Mouse (Mus musculus) adrenal gland, adult 2 months (tissue): Measurements from ENCODE around the gene Soga1. TPM values are rescaled to one million over a fixed set of nuclear protein-coding genes. Genes with fewer than 3 reads are reported as not detected.

Source experiments
- DNase-seq: peaks from one replicate; pipeline ENCODE4 v3.0.0; 2021
- long read RNA-seq: library from polyadenylated mRNA; stranded (forward); transcript quantifications from one replicate; pipeline ENCODE4 v2.0.0, GENCODE M21; 2021
- polyA plus RNA-seq: library from polyadenylated mRNA; depleted of rRNA; stranded (reverse); fragments of >200 nt; gene quantifications from 2 replicates; pipeline ENCODE4 v1.2.3, GENCODE M21; 2012; rRNA removed
- total RNA-seq, 2 experiments: library from RNA; stranded (reverse); gene quantifications; 2 replicates each; pipeline ENCODE4 v1.2.3; 2021

The Soga1 gene
- total RNA-seq (10 to 100 TPM; 30.9 to 36.6 TPM), polyA plus RNA-seq (31.1 and 33.1 TPM in 2 replicates)
- long read RNA-seq, full-length matches to known transcripts, result 1 of 1 reads
- long read RNA-seq, partial matches to known transcripts, result 0 of 1 reads
- long read RNA-seq, other reads (novel, unspliced or antisense), result 0 of 1 reads

GRCm38 (mm10) chr2:157078793-157079700, at the start of gene Soga1:
TSS of gene Soga1 (minus strand) at chr2:157079254.
- DNase-seq, result peak; percentile 95

DNA sequence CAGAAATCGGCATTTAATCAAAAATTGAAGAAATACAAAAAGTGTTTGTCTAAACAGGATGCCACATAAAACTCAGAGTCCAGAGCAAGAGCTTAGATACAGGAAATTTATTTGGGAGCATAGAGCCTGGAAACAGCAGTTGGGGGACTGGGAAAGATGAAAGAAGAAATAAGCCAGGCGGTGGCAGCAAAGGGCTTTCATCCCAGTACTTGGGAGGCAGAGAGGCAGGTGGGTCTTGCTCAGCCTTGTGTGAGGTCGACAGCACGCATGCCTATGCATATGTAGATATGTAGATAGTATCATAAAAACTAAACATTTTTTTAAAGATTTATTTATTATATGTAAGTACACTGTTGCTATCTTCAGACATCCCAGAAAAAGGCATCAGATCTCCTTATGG, 49.0 kb upstream of the Soga1 start:
- no peak for DNase-seq

- DNase-seq, result no peak
Measured at GRCm38 (mm10) chr2:157127370-157127769, 48.3 kb upstream of the Soga1 start.

DNA sequence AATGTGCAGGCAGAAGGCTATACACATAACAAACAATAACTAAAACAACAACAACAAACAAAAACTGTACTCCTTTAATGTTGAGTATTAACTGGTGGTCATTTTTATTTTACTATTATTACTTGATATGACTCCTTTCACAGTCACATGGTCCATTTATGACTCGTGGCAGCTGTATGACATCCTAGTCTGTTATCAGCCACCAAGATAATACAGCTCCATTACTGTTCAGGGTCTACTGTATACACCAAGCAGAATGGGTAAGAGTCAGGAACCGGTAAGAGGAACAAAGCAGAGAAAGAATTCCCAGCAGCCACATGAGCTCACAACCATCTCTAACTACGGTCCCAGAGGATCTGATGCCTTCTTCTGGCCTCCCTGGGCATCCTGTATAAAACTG, 46.2 kb upstream of the Soga1 start:
- no peak for DNase-seq

DNA sequence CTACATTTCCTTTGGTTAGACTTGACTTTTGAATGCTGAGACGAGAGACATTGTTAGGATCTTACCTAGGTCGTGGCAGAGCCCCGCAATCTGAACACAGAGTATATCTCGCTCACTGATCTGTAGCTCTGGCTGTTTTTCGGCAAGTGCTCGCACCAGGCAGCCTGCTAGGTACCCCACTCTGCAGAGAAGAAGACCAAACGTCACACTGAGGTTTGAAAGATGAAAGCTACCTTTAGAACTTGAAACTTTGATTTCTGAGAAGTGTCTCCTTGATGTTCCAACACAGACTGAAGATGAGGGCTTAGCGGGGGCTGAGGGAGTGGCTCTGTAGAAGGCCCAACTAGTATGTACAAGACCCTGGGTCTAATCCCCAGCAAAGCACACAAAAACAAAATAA, 42.7 kb upstream of the Soga1 start:
- no peak for DNase-seq

DNA sequence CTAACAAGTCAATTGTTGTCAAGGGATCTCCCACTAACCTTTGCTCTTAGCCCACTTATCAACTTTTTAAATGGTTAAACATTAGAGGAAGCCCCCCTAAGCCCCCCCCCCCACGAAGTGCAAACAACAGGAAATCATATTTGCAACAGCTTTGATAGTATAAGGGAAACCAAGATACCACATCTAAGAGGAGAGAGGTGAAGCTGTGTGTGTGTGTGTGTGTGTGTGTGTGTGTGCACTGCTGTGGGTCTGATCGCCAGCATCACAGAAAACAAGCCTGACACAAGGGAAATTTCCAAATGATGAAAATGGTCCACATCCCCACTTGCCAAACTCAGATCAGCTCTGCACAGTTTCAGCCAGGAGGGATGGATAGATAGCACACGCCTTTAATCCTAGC, 40.0 kb upstream of the Soga1 start:
- no peak for DNase-seq

- no peak for DNase-seq
Measured at GRCm38 (mm10) chr2:157118556-157118955, 39.5 kb upstream of the Soga1 start.

DNA sequence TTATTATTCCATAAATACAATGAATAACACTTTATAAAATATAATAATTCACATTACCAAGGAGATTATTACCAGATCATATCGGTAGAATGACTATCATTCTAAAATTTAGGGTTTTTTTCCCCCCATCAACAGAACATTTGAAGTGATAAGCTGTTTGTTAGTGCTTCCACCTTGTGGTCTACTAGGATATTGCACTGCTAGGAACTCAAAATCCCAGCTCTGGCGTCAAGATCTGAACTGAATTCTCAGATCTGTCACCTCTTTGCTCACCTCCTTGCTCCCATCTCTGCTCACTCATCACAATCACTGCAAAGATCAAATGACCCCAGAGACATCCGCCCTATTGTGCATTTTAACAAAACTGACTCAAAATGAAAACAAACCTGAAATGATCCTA, 37.9 kb upstream of the Soga1 start:
- DNase-seq, result no peak

GRCm38 (mm10) chr2:157108236-157108635, 29.2 kb upstream of the Soga1 start:
- DNase-seq, result no peak

DNA sequence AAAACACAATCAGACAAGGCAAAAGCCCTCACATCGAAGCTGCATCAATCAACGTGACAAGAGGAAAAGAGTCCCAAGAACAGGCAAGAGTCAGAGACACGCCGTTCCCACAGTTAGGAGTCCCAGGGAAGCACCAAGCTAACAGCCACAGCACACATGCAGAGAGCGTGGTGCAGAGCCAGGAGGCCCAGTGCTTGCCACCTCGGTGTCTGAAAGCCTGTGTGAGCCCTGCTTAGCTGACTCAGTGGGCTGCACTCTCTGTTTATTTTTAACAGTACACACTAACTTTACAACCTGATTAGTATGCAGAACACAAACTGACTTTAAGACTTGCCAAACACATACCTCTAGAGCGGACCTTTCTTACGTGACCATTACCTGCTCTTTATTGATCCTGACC, 25.4 kb upstream of the Soga1 start:
- no peak for DNase-seq

GRCm38 (mm10) chr2:157102256-157102655, 23.2 kb upstream of the Soga1 start:
- no peak for DNase-seq

DNA sequence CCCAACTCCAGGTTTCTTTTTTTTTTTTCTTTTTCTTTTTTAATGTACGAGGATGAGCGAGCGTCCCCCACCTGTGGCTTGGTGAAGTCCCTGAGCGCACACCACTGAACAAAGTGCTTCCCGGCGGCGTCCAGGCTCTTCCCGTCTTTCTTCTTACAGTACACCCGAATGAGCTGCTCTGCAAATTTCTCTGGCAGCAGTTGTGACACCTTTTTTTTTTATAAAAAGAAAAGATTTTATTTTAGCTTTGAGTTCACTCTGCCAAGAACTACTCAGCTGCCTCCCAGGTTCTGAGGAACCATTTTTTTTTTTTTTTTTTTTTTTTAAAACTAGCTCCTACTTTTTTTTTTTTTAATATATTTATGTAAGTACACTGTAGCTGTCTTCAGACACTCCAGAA, 22.6 kb upstream of the Soga1 start:
- DNase-seq, result no peak

DNA sequence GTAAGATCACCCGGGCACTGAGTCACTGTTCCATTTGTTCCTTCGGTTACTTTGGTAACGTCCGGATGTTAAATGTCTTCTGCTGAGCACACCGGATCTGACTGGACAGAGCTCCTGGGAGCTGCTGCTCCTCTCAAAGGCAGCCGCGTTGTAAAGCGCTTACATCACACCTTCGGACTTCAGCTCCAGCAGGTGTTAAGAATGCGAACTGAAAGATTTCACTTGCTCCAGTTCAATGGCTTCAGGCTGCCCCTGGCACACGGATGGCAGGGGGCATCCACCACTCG, 21.2 kb upstream of the Soga1 start:
- no peak for DNase-seq

GRCm38 (mm10) chr2:157099532-157100318, 20.7 kb upstream of the Soga1 start:
- DNase-seq, result no peak

DNA sequence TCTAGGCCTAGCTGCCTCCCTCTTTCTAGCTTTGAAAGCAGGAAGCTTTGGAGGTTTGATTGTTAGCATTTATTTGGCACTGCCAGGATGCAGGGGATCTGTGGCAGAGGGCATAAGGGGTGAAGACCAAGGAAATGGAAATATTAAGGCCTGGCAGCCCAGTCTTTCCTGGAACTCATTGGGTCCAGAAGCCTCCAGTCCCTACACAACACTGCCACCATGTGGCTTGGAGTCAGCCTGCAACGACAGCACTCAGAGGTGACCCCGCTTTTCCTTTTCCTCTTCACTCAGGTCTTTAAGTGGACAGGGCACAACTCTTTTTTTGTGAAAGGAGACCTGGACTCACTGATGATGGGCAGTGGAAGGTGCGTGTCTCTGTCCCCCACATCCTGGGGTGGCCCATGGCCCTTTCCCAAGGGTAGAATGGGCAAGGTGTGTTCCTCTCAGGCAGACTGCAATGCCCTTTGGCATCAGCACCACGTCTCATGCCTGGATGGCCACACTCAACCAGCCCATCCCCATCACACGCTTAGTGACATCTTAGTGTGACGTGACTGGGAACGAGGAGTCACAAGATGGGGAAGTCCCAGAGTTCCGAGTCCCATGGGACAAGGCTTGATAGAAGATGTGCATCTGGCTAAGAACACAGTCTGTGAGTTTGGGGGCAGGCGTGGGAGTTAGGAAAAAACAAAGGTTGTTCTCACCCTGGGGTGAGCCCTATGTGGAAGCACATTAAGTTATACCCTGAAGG, 16.1 kb upstream of the Soga1 start:
- DNase-seq, result peak; percentile 78

- DNase-seq, result no peak
Measured at GRCm38 (mm10) chr2:157092024-157092423, 13.0 kb upstream of the Soga1 start.

- DNase-seq, result no peak
Measured at GRCm38 (mm10) chr2:157087536-157088317, 8.7 kb upstream of the Soga1 start.

DNA sequence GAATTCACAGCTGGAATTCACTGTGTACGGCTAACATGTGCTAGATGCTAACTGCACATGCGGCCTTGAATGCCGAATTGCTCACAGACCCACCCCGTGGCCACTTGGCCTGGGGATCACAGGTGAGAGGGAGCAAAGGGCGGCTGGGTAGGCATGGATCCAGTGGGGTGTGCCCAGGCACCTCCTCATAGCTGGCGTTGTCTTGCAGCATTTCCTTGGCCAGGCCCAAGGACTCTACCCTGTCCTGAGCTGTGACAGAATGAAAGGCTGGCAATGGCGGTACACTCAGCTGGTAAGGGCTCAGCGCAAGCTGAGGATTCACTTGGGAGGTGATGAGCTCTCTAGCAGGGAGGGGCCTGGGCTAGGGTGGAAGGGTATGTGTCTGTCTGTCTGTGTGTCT, 7.7 kb upstream of the Soga1 start, which contains the start of gene Tldc2:
Gene Tldc2, plus strand, starts transcription at position 260 of the 400 bp plus-strand sequence.
- no peak for DNase-seq

GRCm38 (mm10) chr2:157084831-157085585, 6.0 kb upstream of the Soga1 start:
- no peak for DNase-seq

GRCm38 (mm10) chr2:157081960-157082359, 2.9 kb upstream of the Soga1 start:
- no peak for DNase-seq

DNA sequence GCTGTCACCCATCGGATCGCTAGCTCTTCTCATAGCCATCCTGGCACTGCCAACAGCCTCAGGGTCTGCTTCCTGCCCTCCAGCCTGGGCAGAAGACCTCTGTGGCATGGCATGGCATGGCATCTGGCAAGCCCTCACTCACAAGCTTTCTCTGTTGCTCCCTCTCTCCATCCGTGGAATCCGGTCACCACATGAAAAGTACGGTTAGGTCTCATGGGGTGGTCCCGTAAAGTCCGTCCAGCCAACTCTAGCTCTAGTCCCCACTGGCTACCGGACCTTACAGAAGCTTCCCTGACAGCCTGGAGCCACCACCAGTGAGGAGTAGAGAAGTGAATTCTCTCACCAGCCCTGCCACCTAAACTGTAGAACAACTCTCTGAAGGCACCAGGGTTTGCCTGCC, 2.3 kb upstream of the Soga1 start:
- DNase-seq, result no peak
